Mouse (Mus musculus): ENCODE measurements at regions not wholly inside any gene's neighbourhood (a gene's known extent, or its start where the extent isn't known, plus 50 kb on each side); places are given as distances from the start of the nearest gene placed in this dataset.

DNA sequence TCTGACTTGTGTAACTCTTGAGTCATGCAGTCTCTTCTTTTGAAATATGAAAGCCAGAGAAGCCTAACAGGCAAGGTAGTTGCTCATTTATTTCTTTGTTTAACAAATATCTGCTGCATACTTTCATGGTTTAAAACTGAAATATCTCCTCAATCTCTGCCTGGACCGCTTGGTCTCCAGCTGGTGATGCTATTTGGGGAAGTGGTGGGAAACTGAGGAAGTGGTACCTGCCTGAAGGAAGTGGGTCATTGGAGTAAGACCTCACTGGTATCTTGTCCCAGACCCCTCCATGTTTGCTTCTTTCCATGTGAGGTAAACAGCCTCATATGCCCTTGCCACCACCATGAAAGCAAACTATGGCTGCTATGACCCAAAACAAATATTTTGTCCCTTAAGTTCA is 74.0 kb upstream of the Bmp2k start:
- Histone ChIP-seq H3K4me2 (replicated peaks; ENCODE audit: low read depth) (no peak overlapping the region), H3K4me3 (ENCODE audit: low read depth, low read length) (no peak overlapping the region), H3K9ac (ENCODE audit: low read length) (no peak overlapping the region), H3K36me3 (ENCODE audit: control insufficient read depth, insufficient read depth, low read length) (no peaks in the 10 kb centered on the region), H3K27ac (replicated peaks) (no peak overlapping the region), H3K9me3 (ENCODE audit: control insufficient read depth, low read length) (no peaks in the 10 kb centered on the region), H3K4me1 (replicated peaks; ENCODE audit: control insufficient read depth, insufficient read depth) (no peaks in the 10 kb centered on the region), H3K27me3 (ENCODE audit: control insufficient read depth, insufficient read depth, low read length) (no peaks in the 10 kb centered on the region)
- WGBS = 94% methylated on average over 1 of the region's 1 CpGs
- TF ChIP-seq EP300 (optimal IDR thresholded peaks at IDR 0.05) (no peak), CTCF (IDR thresholded peaks at IDR 0.05; ENCODE audit: low read depth) (no peak)
- ATAC-seq (ENCODE audit: low FRiP score, low TSS enrichment) (no peak), DNase-seq (ENCODE audit: low spot score) (no peak)

DNA sequence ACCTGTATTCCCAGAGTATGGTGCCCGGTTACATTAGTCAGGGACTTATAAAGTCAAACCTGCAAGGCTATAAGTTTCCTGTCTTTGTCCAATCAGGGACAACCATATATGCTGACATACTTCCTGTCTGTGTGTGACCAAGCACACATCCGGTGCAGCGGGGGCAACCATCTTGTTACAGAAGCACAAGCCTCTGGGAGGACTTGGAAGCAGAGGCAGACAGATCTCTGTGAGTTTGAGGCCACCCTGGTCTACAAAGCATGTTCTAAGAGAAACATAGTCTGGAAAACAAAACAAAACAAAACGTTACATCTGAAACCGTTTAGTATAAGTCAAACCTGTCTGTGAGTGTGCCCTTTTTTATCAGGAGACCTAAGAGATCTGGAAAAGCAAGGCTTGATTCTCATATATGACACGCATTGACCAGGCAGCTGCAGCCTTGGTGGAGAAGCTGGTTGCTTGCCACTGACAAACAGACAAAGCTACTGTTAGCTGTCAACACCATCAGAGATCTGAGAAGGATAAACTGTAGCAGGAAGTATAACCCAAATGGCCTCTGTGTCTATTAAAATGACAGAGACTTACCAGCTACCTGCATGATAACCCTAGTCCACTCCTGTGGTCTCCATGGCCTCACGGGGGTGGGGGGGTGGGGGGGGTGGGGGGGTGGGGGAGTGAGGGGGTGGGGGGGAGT is 72.6 kb upstream of the Bmp2k start:
- ATAC-seq (ENCODE audit: low FRiP score, low TSS enrichment) = no peak

DNA sequence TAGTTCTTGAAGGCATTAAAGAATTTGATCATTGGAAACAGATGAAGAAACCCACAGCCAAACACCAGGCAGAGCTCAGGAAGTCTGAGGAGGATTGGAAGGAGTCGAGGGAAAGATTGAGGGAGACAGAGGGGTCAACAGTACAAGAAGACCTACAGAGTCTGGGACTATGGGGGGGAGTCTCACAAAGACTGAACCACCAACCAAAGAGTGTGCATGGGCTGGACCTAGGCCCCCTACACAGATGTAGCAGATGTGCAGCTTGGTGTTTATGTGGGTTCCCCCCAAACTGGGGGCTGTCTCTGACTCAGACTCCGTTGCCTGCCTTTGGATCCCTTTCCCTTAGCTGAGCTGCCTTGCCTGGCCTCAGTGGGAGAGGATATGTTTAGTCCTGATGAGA is 71.5 kb upstream of the Bmp2k start:
- H3K36me3 ChIP-seq (ENCODE audit: control insufficient read depth, insufficient read depth, low read length) = no peaks in the 10 kb centered on the region
- no peak overlapping the region for H3K4me3 ChIP-seq (ENCODE audit: low read depth, low read length)
- H3K4me1 ChIP-seq (replicated peaks; ENCODE audit: control insufficient read depth, insufficient read depth) = no peaks in the 10 kb centered on the region
- H3K9me3 ChIP-seq (ENCODE audit: control insufficient read depth, low read length) = no peaks in the 10 kb centered on the region
- TF ChIP-seq CTCF (IDR thresholded peaks at IDR 0.05; ENCODE audit: low read depth) = no peak
- no peak for TF ChIP-seq EP300 (optimal IDR thresholded peaks at IDR 0.05)
- 70% methylated on average over 2 of the region's 2 CpGs for WGBS
- ATAC-seq (ENCODE audit: low FRiP score, low TSS enrichment) (no peak), DNase-seq (ENCODE audit: low spot score) (no peak)
- H3K4me2 ChIP-seq (replicated peaks; ENCODE audit: low read depth) = no peak overlapping the region
- H3K9ac ChIP-seq (ENCODE audit: low read length) = no peak overlapping the region
- no peaks in the 10 kb centered on the region for H3K27me3 ChIP-seq (ENCODE audit: control insufficient read depth, insufficient read depth, low read length)
- H3K27ac ChIP-seq (replicated peaks) = no peak overlapping the region

More for the DNA sequence above, 72.6 kb upstream of the Bmp2k start:
- H3K4me3 ChIP-seq (ENCODE audit: low read depth, low read length) = no peak overlapping the region
- no peaks in the 10 kb centered on the region for H3K27me3 ChIP-seq (ENCODE audit: control insufficient read depth, insufficient read depth, low read length)
- WGBS = 81% methylated on average over 7 of the region's 7 CpGs
- H3K9me3 ChIP-seq (ENCODE audit: control insufficient read depth, low read length) = no peaks in the 10 kb centered on the region
- H3K4me1 ChIP-seq (replicated peaks; ENCODE audit: control insufficient read depth, insufficient read depth) = no peaks in the 10 kb centered on the region
- no peak overlapping the region for H3K9ac ChIP-seq (ENCODE audit: low read length)
- H3K4me2 ChIP-seq (replicated peaks; ENCODE audit: low read depth) = no peak overlapping the region
- H3K36me3 ChIP-seq (ENCODE audit: control insufficient read depth, insufficient read depth, low read length) = no peaks in the 10 kb centered on the region
- TF ChIP-seq CTCF (IDR thresholded peaks at IDR 0.05; ENCODE audit: low read depth) = no peak
- no peak for TF ChIP-seq EP300 (optimal IDR thresholded peaks at IDR 0.05)
- DNase-seq (ENCODE audit: low spot score) = no peak
- H3K27ac ChIP-seq (replicated peaks) = no peak overlapping the region

DNA sequence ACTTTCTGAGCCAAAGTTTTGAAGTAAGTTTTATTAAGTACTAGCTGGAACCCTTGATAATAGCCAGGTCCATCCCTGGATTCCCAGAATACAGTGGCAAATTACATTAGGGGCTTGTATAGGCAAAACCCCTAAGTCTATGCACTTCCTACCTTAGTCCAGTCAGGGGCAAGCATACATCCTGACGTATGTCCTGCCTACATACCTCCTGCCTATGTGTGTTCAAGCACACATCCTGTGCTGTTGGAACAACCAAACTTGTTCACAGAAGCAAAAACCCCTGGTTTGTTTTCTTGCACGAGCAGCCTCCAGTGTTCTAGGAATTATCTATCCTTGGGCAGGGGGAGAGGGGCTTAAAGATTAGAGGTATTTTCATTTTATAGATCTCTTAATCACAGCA is 66.4 kb upstream of the Bmp2k start:
- Histone ChIP-seq H3K9me3 (ENCODE audit: control insufficient read depth, low read length) (no peaks in the 10 kb centered on the region), H3K4me1 (replicated peaks; ENCODE audit: control insufficient read depth, insufficient read depth) (no peaks in the 10 kb centered on the region), H3K9ac (ENCODE audit: low read length) (no peak overlapping the region), H3K4me3 (ENCODE audit: low read depth, low read length) (no peak overlapping the region), H3K27me3 (ENCODE audit: control insufficient read depth, insufficient read depth, low read length) (no peaks in the 10 kb centered on the region), H3K27ac (replicated peaks) (no peak overlapping the region), H3K36me3 (ENCODE audit: control insufficient read depth, insufficient read depth, low read length) (no peaks in the 10 kb centered on the region), H3K4me2 (replicated peaks; ENCODE audit: low read depth) (no peak overlapping the region)
- ATAC-seq (ENCODE audit: low FRiP score, low TSS enrichment) (no peak), DNase-seq (ENCODE audit: low spot score) (no peak)
- TF ChIP-seq CTCF (IDR thresholded peaks at IDR 0.05; ENCODE audit: low read depth) = no peak
- no peak for TF ChIP-seq EP300 (optimal IDR thresholded peaks at IDR 0.05)
- WGBS = 64% methylated on average over 2 of the region's 2 CpGs

GRCm38 (mm10) chr5:96931576-96932152 is 65.8 kb upstream of the Bmp2k start:
- H3K9me3 ChIP-seq (ENCODE audit: control insufficient read depth, low read length) = no peaks in the 10 kb centered on the region
- ATAC-seq (ENCODE audit: low FRiP score, low TSS enrichment) = no peak
- no peak overlapping the region for H3K4me3 ChIP-seq (ENCODE audit: low read depth, low read length)
- no peak overlapping the region for H3K4me2 ChIP-seq (replicated peaks; ENCODE audit: low read depth)
- H3K27ac ChIP-seq (replicated peaks) = no peak overlapping the region
- no peak for TF ChIP-seq EP300 (optimal IDR thresholded peaks at IDR 0.05)
- no peak for TF ChIP-seq CTCF (IDR thresholded peaks at IDR 0.05; ENCODE audit: low read depth)
- no peak for DNase-seq (ENCODE audit: low spot score)
- H3K36me3 ChIP-seq (ENCODE audit: control insufficient read depth, insufficient read depth, low read length) = no peaks in the 10 kb centered on the region
- WGBS = 57% methylated on average over 4 of the region's 4 CpGs
- H3K27me3 ChIP-seq (ENCODE audit: control insufficient read depth, insufficient read depth, low read length) = no peaks in the 10 kb centered on the region
- H3K9ac ChIP-seq (ENCODE audit: low read length) = no peak overlapping the region
- H3K4me1 ChIP-seq (replicated peaks; ENCODE audit: control insufficient read depth, insufficient read depth) = no peaks in the 10 kb centered on the region

- no peak overlapping the region for H3K4me3 ChIP-seq (ENCODE audit: low read depth, low read length)
- DNase-seq (ENCODE audit: low spot score) (no peak), ATAC-seq (ENCODE audit: low FRiP score, low TSS enrichment) (no peak)
- H3K4me1 ChIP-seq (replicated peaks; ENCODE audit: control insufficient read depth, insufficient read depth) = no peaks in the 10 kb centered on the region
- no peak overlapping the region for H3K27ac ChIP-seq (replicated peaks)
- H3K9me3 ChIP-seq (ENCODE audit: control insufficient read depth, low read length) = no peaks in the 10 kb centered on the region
- H3K9ac ChIP-seq (ENCODE audit: low read length) = no peak overlapping the region
- H3K4me2 ChIP-seq (replicated peaks; ENCODE audit: low read depth) = no peak overlapping the region
- H3K27me3 ChIP-seq (ENCODE audit: control insufficient read depth, insufficient read depth, low read length) = no peaks in the 10 kb centered on the region
- H3K36me3 ChIP-seq (ENCODE audit: control insufficient read depth, insufficient read depth, low read length) = no peaks in the 10 kb centered on the region
- WGBS = 70% methylated on average over 3 of the region's 3 CpGs
- no peak for TF ChIP-seq EP300 (optimal IDR thresholded peaks at IDR 0.05)
Observed at GRCm38 (mm10) chr5:96936239-96936638, 61.2 kb upstream of the Bmp2k start.
